Mouse (Mus musculus) kidney, postnatal 4 days (tissue): ENCODE data around the gene Pank1.

Source experiments
- DNase-seq, 2 experiments: peaks; one replicate each; pipeline ENCODE4 v3.0.0; 2021; ENCODE audit warnings: mixed read lengths in 2 of 2

Gene Pank1

DNA sequence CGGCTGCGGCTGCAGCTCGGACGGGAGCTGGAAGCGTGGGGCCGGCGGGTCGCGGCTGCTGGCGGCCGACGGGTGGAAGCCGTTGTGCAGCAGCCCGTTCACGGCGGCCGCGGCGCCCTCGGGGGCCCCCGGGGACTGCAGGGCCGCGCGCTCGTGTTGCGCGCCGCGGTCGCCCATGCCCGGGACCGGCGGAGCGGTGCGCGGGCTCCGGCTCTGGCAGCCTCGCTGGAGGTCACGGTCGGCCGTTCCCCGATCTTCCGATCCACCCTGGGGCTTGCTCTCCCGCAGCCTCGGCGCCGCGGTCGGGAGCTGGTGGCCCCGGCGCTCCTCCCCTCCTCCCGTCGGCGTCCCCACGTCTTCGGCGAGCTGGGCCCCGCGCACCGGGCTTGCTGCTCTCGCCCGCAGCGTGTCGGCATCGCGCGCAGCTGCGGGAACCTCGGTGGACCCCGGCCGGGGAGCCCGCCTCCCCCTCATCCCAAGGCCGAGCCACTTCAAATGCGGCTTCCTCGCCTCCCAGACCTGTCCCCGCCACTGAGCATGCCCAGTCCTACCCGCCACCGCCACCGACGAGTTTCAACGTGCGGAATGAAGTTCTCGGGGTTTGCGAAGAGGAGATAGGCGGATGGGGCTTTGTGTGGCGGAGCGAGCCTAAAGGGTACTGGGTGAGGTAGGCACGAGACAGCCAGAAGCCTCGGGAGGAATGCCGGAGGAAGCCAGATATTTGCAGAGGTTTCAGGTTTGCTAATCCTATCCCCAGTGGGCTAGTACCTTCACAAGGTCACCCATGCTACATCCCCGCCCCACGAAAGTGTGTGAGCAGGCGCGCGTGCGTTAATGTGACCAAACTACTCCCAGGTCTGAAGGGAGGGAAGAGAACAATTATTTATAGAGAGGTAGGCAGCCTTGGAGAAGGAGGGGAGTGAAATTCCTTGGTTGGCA lies at the start of gene Pank1:
Gene Pank1 (minus strand): TSS at position 853 of the 939 bp plus-strand sequence.
- DNase-seq = peak; percentile 80 to 86

DNA sequence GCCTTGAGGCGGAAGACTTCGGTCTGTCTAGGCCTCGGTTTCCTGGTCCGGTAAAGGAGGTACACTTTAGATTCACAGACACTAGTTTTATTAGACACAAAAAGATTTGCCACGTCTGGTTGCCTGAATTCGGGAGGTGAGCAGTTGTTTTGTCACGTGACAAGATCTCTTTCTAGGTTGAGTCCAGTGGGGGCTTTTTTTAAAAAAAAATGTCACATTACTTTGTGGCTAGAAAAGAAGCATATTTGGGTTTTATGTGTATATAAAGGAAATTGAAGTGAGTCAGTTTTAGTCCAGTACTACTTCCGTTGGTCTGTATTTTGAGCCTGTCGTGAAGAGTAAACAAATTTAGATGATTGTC lies 43.3 kb upstream of the Pank1 start:
- DNase-seq = no peak

DNA sequence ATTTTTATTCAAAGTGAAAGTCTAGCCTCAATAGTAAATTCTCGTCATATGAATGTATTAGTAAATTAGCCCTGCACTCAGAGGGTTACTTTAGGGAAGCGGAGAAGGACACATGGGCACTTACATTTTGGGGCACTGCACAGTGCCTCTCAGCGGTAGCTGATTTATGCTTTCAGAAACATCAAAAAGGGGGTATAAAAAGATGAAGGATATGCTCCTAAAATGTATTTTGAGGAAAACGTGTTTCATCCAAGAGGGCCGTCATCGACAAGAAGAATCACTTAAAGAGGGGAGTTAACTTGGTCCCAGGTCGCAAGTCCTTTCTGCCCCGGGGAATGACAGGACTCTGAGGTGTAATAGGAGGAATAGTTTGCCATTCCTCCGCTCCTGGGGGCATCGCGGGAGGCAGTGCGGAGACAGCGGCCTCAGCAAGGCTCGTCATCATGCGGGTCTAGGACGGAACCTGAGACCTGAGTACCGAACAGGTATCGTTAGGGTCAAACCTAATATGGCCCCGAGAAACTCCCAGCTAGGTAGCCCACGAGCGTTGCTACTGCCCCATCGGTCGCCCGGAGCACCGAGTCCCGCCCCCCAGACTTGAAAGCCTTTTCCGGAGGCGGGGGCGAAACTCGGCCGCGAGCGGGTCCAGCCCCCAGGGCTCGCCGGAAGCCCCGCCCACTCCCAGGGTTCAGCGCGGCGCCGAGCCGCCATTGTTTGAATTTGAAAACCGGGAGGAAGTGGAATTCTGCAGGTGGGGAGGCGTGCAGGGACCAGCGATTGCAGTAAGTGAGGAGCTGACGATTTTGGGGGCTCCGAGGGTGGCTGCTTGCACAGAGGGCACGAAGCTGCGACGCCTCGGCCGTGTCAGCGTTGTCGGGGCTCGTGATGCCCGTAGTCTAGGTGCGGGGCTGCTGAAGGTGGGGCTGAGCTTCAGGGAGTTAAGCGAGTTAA lies 42.7 kb upstream of the Pank1 start, which contains the start of gene Kif20b:
Gene Kif20b (plus strand): TSS at position 710 of the 951 bp plus-strand sequence.
- peak; percentile 94 to 96 for DNase-seq

DNA sequence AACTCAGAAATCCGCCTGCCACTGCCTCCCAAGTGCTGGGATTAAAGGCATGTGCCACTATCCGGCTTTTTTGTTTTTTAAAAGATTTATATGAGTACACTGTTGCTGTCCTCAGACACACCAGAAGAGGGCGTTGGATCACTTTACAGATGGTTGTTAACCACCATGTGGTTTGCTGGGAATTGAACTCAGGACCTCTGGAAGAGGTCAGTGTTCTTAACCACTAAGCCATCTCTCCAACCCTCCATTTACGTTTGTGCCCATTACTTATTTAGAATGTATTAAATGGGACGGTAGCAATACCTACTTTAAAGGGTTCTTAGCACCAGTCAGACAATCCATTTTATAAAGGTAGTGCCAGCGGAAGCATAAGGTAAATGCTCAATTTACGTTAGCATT lies 42.0 kb upstream of the Pank1 start:
- DNase-seq = peak; percentile 9 to 13

DNA sequence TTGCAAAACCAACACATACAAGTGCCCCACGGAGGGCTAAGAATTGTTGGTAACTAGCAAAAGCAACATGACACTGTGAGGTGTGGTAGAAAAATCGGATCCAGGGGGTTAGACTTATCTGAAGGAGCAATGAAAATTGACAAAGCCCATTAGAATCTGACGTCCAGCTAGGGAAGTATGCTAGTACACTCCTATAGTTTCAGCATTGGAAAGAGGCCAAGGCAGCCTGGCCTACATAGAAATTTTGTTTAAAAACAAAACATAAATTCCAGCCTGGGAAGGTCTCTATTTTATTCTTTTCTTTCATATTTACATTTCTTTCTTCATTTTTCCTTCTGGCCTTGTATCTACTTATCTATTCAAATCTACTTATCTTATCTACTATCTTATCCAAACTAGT lies 41.3 kb upstream of the Pank1 start:
- DNase-seq = no peak

DNA sequence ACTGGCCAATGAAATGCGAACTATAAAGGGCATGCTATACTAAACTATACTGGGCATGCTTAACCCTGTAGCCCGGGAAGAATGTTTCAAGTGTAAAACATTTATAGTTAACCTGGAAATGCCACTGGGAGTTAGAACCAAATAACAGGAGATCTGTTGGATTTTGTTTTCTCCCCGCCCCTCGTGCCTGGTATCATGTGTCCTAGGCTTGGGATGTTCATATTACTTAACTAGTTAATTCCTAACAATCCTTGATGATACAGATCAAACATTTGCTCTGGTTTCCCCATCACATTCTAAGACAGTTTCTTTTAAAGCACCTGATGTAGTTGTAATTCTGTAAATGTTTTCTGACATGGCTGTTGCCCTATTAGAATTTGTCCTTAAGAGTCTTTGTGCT lies 40.8 kb upstream of the Pank1 start:
- no peak for DNase-seq

DNA sequence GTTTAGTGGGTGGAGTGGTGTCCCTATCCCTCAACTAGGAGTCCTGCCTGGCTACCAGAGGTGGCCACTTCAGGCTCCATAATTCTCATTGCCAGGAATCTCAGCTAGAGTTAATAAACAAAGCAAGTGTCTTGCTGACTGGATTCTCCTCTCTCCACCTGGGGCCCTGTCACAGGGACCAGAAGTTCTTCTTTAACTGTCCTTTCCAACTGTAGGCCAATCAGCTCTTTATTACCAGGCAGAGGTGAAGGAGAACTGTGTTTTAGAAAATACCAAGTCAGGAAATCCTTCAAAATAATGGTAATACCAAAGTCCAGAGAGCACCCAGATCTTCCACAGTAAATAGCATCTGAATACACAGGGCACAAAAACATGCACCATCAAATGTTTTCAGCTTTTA lies 33.1 kb upstream of the Pank1 start:
- DNase-seq = no peak

DNA sequence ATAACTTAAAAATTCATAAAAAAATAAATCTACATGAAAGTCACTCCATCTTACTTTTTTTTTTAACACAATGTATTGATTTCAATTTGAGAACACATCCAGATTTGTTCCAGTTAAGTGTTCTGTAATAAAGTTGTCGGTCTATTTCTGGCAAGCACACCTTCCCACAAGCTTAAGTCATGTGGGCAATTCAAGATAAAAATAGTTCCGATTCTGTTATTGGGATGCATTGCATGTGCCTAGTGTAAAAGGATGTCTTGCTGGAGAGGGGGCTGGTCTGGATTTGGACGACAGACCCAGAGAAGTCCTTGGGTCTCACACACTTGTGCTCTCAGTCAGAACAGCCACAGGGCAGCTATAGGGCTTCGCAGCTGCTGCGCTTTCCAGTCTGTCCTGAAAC lies 27.5 kb upstream of the Pank1 start:
- no peak for DNase-seq

DNA sequence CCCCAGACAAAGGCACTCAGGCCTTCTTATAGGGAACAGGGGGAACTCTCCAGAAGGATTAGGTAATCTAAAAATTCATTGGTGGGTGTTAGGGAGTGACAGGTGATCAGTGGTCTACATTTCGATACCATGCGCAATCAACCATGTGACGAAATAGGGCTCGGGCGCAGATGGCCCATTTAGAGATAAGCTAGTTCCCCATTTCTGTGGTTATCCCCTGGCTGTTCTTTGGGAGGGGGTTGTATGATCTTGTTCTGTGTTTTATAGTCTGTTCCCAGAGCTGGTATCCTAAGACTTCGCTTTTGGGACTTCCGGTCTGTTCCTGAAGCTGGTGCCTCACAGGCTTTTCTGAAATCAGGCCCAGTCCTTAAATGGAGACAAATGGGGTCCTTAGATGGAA lies 26.2 kb upstream of the Pank1 start:
- no peak for DNase-seq

DNA sequence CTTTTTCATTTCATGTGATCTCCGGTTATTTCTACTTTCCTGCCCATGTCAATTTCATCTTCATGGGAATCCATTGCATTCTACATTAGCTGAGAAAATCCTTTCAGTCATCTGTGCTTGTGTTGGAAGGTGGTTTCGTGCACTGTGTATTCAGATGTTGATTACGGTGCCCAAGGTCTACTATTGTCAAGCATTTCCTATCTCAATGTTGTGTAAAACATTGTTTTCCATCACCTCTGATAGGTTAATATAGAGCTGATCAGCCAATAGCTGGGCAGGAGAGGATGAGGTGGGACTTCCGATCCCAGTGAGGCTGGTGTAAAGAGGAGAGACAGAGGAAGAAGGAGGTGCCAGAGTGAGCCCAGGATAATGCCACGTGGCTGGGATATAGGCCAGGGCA lies 24.8 kb upstream of the Pank1 start:
- DNase-seq = no peak

DNA sequence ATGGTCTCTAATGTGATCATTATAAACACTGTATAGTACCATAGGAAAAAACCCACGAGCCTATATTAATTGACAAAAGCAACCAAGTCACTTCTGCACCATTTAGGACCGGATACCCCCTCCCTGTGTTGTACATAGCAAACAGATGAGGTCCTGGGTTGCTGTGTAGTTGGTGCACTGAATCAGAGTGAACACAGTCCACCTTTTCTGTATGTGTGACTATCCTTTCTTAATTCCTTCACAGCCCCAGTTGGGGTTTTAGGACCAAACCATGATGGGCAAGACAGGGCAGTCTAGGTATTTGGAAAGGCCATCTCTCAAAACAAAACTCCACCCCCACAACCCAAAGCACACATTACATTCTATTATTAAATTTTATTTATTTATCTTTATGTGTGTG lies 22.5 kb upstream of the Pank1 start:
- no peak for DNase-seq

DNA sequence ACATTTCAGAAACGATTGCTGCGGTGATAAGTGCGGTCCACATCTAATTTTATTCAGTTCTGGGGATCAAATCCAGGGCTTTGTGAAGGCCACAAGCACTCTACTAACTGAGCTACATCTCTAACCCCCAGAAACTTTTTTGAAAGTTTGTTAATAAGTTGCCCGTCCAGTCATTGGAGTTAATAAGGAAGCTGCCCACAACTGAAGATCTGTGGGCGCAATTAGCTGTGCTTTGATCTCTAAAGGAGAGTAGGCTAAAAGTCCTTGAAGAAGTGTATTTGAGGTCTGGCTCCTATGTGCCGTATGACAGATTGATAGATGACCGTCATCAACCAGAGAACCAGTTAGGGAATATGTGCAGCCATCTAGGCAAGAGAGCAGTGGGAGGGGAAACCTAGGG lies 22.0 kb upstream of the Pank1 start:
- DNase-seq = no peak

DNA sequence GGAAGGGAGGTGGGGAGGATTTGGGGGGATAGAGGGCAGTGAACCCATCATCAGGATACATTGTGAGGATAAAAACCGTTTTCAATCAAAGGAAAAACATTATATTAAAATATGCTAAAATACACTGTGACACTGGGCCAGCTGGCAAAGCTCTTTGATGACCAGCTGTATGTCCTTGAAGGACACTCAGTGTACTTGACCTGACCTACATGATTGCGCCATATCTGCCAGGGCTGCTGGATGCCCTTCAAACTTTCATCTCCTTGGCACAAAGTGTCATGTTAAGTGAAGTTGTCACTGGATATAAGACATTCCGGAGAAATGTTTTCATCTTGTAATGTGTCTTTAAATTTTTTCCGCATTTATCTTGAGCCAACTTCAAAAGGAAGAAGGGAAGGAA lies 19.7 kb upstream of the Pank1 start:
- DNase-seq = no peak

DNA sequence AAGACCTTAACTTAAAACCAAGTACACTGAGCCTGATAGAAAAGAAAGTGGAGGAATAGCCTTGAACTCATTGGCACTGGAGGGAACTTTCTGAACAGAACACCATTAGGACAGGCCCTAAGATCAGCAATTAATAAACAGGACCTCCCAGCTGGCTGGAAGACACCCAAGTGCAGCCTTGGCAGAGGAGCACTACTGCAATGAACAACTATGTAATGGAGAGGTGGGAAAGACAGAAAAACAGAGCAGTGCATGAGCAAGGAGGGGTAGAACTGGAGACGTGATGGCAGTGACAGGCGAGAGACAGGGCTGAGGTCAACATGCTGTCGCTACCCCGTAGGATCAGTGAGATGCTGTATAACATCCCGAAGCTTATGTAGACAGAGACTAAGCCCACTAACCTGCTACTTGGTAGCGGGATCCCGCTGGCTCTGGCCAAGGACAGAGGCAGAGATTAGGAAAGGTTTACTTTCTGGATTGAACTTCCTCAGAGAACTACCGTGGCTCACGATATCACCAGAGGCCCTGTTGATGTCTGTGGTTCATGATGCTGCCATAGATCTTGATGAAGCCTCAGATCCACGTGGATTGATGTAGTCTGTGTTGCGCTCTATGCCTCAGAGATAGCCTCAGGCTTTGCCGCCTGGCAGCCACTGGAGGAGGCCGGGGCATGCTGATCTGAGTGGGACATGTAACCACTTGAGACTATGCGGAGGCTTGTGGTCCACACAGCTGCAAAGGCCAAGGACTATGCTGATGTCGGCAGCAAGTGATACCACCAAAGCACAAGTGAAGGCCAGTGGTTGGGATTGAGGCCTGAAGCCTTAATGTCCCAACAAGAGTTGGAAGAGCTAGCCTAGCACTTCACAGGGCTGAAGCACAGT lies 18.1 kb upstream of the Pank1 start:
- DNase-seq = no peak

DNA sequence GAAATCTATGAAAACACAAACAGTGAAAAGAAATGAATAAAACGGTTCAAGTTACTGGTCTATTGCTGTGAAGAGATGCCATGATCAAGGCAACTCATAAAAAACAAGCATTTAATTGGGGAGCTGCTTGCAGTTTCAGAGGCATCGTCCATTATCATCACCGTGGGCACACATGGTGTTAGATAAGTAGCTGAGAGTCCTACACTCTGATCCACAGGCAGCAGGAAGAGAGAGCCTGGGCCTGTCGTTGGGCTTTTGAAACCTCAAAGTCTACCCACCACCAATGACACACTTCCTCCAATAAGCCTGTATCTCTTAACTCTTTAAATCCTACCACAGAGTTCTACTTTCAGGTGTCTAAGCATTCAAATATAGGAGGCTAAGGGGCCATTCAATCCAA lies 15.8 kb upstream of the Pank1 start:
- DNase-seq = no peak

DNA sequence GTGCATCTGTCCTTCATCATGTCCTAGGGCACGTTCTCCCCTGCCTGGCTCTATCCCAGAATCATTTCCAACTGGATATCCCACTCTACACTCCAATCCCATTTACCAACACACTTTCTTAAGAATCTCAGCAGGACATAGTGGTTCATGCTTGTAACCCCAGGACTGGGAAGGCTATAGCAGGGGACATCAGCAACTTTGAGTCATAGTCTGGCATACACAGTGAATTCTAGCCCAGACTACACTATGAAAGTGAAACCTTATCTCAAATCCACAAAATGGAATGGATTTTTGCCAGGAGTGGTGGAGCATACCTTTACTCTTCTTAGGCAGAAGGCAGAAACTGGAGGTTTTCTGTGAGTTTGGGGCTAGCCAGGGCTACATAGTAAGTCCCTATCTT lies 12.3 kb upstream of the Pank1 start:
- DNase-seq = no peak

DNA sequence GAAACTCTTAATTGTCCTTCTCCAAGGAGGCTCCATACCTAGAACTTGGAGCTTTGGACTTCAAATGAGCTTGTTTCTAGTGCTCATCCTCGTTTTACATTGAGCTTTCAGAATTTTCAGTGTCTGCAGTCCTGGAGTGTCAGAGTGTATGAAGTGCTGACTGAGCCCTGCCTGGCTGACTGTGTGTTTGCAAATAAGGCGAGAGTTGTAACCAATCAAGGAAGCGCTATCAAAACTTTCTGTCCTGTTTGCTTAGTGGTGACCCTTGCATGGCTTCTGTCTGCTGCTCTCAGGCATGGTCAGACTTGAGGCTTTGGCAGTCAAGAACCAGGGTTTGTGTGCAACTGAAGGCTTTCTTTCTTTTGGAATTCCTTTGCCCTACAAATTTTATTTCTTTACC lies 11.7 kb upstream of the Pank1 start:
- no peak for DNase-seq

DNA sequence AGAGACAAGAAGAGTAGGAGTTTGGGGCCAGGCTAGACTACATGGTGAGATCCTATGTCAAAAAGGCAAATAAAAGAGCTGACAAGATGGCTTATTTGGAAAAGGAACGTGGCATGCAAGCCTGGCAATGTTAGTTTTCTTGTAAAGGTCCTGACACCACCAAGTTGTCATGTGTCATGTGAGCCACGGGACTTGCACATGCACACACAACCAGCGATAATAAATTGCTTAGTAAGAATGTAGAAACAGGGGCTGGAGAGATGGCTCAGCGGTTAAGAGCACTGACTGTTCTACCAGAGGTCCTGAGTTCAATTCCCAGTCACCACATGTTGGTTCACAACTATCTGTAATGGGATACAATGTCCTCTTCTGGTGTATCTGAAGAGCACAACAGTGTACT lies 7.1 kb upstream of the Pank1 start:
- no peak for DNase-seq

DNA sequence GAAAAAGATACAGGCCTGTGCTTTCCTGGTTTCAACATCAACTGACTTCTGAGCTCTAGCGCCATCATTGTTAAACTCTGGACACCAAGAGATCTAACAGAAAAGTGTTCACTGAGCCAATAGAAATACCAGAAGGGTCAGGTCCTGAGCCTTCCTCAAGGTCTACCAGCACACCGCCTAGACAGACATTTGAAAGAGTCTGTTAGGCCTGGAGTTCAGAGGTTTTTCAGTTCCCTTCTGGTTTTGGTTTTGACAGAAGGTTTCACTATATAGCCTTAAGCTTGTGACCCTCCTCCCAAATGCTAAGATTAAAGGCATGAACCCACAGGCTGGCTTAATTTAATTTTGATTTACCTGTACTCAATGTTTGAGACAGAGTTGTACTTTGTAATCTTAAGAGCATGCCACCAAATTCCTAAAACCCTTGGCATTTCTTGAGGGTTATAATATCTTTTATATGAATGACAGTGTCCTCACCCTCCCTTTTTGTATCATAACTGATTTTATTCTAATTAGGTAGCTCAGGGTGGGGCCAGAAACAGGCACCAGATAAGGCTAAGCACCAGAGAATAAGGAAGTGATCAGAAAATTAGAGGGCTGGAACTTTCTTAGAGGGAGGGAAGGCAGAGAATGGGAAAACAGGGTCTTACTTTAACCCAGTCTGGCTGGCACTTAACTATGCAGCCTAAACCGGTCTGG lies 4.4 kb upstream of the Pank1 start:
- DNase-seq = no peak

DNA sequence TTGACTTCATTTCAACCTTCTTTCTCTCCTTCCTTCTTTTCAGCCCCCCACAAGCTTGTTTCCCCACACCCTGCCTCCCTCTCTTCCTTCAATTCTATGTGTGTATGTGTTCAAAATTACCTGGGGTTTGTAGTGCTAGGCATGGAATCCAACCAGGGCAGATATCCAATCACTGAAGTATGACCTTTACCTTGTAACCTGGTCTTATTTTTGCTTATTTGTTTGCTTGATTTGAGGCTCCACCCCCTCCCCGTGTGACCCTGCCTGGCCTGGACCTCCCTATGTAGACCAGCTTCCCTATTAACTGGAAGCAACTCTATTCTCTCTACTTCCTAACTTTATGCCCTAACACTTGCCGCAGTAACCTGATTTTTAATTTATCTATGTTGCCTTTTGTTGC lies 3.2 kb upstream of the Pank1 start:
- no peak for DNase-seq

DNA sequence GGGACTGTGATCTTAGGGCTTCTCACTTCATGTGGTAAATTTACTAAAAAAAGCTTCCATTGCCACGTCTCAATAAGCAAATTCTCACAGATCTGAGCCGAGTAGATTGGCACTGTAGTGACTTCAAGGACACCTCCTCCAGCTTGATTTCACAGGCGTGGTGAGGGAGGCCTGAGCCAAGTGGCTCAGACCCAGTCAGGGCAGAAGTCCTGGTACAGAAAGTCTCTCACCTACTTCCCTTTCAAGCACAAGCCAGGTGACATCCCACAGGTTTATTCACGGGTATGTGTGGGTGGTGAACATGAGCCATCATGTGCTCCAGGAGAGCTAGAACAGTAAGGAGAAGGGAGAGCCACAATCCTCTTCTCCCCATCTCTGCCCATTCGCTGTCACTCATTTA lies 1.9 kb upstream of the Pank1 start:
- DNase-seq = no peak

DNA sequence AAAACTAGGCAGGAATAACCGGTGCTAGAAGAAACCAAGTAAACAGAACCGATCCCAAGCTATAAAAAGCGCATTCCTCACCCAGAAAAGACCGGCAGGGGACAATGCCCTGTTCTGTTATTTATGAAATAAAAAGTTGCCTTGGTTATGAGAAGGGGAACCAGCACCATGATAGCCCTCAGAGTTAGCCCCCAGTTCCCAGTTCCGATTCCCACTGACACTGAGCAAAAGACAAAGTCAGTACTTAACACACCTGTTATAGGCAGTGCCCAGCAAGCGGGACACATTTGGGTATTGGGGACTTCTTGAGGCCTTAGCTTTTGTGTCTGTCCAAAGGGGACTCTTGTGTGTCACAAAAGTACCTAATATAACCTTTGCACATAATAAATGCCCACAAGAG lies 369 bp upstream of the Pank1 start:
- no peak for DNase-seq
